Mouse (Mus musculus): ENCODE measurements around the gene Ndufab1. TPM values are rescaled to one million over a fixed set of nuclear protein-coding genes. Genes with fewer than 3 reads are reported as not detected.
"Not testable (repeated sequence)": the region's sequence is repeated elsewhere in the genome, so short reads cannot be mapped to it uniquely, and the experiment has no call there.

Gene Ndufab1
- polyA plus RNA-seq, 1 experiment, result 437 TPM

DNA sequence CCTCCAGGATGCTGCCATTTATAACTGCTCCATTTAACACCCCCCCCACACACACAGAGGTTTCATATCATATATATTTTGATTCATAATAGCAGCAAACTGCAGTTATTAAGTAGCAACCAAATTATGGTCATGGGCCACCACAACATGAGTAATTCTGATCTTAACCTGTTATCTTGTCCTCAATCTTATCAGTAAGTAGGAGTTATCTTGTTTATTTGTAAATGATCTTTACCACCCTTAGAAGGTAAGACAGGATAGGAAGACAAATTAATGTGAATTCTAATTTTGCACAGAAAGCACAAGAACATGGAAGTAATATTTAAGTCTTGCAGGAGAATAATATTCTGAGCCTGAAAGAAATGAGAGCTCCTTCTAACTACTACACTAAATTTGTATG, 30.1 kb upstream of the Ndufab1 start:
- Histone ChIP-seq H3K27ac (ENCODE audit: insufficient read depth, low read depth, low read length) (no peak overlapping the region), H3K27me3 (replicated peaks; ENCODE audit: control insufficient read depth, insufficient read depth, low read length) (no peaks in the 10 kb centered on the region), H3K4me1 (ENCODE audit: control insufficient read depth, insufficient read depth, low read length) (peaks cover 6% of the 10 kb centered on the region; the same call in 1 of the 2 replicates), H3K36me3 (ENCODE audit: control insufficient read depth, insufficient read depth, low read length) (no peaks in the 10 kb centered on the region; the same call in 1 of the 2 replicates), H3K4me3 (ENCODE audit: insufficient read depth, low read depth, low read length) (no peak overlapping the region)
- TF ChIP-seq POLR2A (IDR thresholded peaks at IDR 0.05; ENCODE audit: low read depth, low read length) (no peak), CTCF (conservative IDR thresholded peaks at IDR 0.05; ENCODE audit: insufficient read depth, insufficient read length, low read depth, low read length) (no peak)
- DNase-seq, result no peak

DNA sequence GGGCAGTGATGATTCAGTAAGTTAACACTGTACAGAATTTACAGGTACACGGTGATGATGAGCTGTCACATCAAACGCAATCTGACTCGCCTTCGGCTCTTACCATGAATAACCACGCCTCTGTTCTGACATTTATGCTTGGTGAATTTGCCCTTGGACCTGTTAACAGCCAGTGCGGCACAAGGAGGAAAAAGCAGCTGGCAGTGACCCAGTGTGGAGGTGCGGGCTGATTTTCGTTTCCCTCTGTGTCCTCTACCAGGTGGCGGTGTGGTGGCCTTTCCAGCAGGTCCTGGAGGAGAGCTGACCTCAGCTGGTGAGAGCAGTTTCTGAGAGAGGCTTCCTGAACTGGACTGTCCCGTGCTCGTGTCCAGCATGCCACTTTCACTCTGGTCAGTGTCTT, 25.3 kb upstream of the Ndufab1 start:
- 73% methylated on average over 11 of the region's 11 CpGs for WGBS
- no peak for TF ChIP-seq POLR2A (IDR thresholded peaks at IDR 0.05; ENCODE audit: low read depth, low read length)
- no peak for TF ChIP-seq CTCF (conservative IDR thresholded peaks at IDR 0.05; ENCODE audit: insufficient read depth, insufficient read length, low read depth, low read length)
- no peaks in the 10 kb centered on the region for H3K36me3 ChIP-seq (ENCODE audit: control insufficient read depth, insufficient read depth, low read length)
- no peaks in the 10 kb centered on the region for H3K27me3 ChIP-seq (replicated peaks; ENCODE audit: control insufficient read depth, insufficient read depth, low read length)
- H3K27ac ChIP-seq (ENCODE audit: insufficient read depth, low read depth, low read length), result no peak overlapping the region
- DNase-seq, result peak; percentile 72
- H3K4me3 ChIP-seq (ENCODE audit: insufficient read depth, low read depth, low read length), result no peak overlapping the region
- H3K4me1 ChIP-seq (ENCODE audit: control insufficient read depth, insufficient read depth, low read length), result no peaks in the 10 kb centered on the region

DNA sequence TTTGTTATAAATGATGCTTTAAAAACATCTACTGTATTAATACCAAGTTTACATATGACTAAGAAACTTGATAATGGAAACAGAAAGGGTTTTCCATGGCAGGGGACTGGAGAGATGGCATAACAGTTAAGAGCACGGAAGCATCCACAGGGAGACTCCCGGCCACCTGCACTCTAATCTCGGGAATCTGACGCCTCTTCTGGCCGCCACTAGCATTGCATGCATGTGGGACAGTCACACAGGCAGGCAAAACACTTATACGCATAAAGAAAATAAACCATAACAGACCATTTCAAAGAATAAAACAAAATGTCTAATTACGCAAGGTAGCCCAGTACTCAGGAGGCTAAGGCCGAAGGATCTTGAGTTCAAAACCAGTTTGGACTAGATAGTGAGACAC, 23.9 kb upstream of the Ndufab1 start:
- DNase-seq, result no peak
- TF ChIP-seq POLR2A (IDR thresholded peaks at IDR 0.05; ENCODE audit: low read depth, low read length) (no peak), CTCF (conservative IDR thresholded peaks at IDR 0.05; ENCODE audit: insufficient read depth, insufficient read length, low read depth, low read length) (0 out of 2 replicates have a peak, but pooled peaks have one; percentile 14)
- no peaks in the 10 kb centered on the region for H3K36me3 ChIP-seq (ENCODE audit: control insufficient read depth, insufficient read depth, low read length)
- no peaks in the 10 kb centered on the region for H3K4me1 ChIP-seq (ENCODE audit: control insufficient read depth, insufficient read depth, low read length)
- WGBS, result 76% methylated on average over 8 of the region's 8 CpGs
- H3K27ac ChIP-seq (ENCODE audit: insufficient read depth, low read depth, low read length), result no peak overlapping the region
- H3K27me3 ChIP-seq (replicated peaks; ENCODE audit: control insufficient read depth, insufficient read depth, low read length), result no peaks in the 10 kb centered on the region
- no peak overlapping the region for H3K4me3 ChIP-seq (ENCODE audit: insufficient read depth, low read depth, low read length)

DNA sequence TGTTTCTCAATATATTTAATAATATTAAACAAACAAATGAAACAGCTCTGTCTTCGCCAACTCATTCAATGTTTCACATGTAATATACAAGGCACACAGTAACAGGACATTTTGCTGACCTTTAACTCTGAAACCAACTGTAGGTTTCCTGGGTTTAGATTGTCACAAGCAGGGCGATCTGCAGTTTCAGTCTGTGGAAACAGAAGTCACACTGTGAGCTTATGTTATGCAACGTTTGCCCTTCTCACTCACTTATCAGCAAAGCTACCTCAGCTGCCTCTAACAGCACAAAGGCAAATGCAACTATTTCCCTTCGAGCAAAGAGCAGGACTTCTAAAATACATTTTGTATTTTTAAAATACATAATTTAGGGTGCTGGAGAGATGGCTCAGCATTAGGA, 21.8 kb upstream of the Ndufab1 start:
- TF ChIP-seq POLR2A (IDR thresholded peaks at IDR 0.05; ENCODE audit: low read depth, low read length), result no peak
- TF ChIP-seq CTCF (conservative IDR thresholded peaks at IDR 0.05; ENCODE audit: insufficient read depth, insufficient read length, low read depth, low read length), result no peak
- H3K27ac ChIP-seq (ENCODE audit: insufficient read depth, low read depth, low read length), result no peak overlapping the region

DNA sequence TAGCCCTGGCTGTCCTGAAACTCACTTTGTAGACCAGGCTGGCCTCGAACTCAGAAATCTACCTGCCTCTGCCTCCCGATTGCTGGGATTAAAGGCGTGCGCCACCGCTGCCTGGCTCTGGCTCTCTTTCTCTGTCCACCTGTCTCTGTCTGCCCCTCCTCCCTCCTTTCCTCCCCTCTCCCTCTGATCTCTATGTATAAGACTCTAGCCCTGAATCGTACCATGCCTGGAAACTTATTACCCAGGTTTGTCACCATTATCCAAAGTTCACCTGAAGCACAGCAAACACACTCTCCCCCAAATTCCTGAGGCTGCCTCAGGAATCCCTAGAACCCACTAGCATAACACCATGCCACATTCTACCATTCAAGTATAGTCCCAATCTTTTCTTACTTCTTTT, 6.5 kb upstream of the Ndufab1 start:
- no peaks in the 10 kb centered on the region for H3K4me1 ChIP-seq (ENCODE audit: control insufficient read depth, insufficient read depth, low read length)
- DNase-seq, result peak; percentile 60
- no peaks in the 10 kb centered on the region for H3K36me3 ChIP-seq (ENCODE audit: control insufficient read depth, insufficient read depth, low read length)
- no peaks in the 10 kb centered on the region for H3K27me3 ChIP-seq (replicated peaks; ENCODE audit: control insufficient read depth, insufficient read depth, low read length)
- TF ChIP-seq CTCF (conservative IDR thresholded peaks at IDR 0.05; ENCODE audit: insufficient read depth, insufficient read length, low read depth, low read length) (no peak), POLR2A (IDR thresholded peaks at IDR 0.05; ENCODE audit: low read depth, low read length) (no peak)
- H3K27ac ChIP-seq (ENCODE audit: insufficient read depth, low read depth, low read length), result no peak overlapping the region
- H3K4me3 ChIP-seq (ENCODE audit: insufficient read depth, low read depth, low read length), result no peak overlapping the region
- 78% methylated on average over 6 of the region's 6 CpGs for WGBS

More for the DNA sequence above, 21.8 kb upstream of the Ndufab1 start:
- Histone ChIP-seq H3K27me3 (replicated peaks; ENCODE audit: control insufficient read depth, insufficient read depth, low read length) (no peaks in the 10 kb centered on the region), H3K4me1 (ENCODE audit: control insufficient read depth, insufficient read depth, low read length) (no peaks in the 10 kb centered on the region), H3K36me3 (ENCODE audit: control insufficient read depth, insufficient read depth, low read length) (no peaks in the 10 kb centered on the region), H3K4me3 (ENCODE audit: insufficient read depth, low read depth, low read length) (no peak overlapping the region)
- no peak for DNase-seq
- 90% methylated on average over 4 of the region's 4 CpGs for WGBS

DNA sequence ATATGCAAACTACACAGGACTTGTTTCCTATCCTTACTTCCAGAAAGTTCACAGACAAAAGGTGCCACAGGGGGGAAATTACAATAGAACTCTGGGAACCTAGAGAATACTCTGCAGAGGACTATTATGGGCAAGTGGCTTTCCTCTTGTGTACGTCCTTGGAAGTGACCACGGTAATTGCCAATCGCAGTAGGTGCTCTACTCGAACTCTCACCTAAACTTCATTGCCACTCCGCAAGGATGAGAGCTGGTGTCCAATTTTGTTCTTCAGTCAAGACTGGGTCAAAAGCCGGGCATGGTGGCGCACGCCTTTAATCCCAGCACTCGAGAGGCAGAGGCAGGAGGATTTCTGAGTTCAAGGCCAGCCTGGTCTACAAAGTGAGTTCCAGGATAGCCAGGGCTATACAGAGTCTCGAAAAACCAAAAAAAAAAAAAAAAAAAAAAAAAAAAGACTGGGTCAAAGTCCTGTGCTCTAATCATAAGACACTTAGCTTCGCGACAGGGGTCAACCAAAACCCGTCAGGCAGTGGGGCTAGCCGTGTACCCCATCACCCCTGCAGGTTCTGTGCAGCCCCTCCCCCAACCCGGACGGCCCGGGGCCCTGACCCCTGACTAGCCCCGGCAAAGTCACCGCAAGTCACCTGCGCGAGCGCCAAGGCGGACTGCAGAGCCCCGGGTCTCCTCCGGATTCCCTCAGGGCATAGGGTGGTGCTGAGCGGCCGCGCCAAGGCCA, 506 bp downstream of the Ndufab1 start:
- Histone ChIP-seq H3K4me3 (ENCODE audit: insufficient read depth, low read depth, low read length) (peak overlapping the region; percentile 86), H3K27ac (ENCODE audit: insufficient read depth, low read depth, low read length) (peak overlapping the region; percentile 88)
- WGBS, result 3% methylated on average over 28 of the region's 28 CpGs
- not testable (repeated sequence) for H3K36me3 ChIP-seq (ENCODE audit: control insufficient read depth, insufficient read depth, low read length); H3K27me3 ChIP-seq (replicated peaks; ENCODE audit: control insufficient read depth, insufficient read depth, low read length); H3K4me1 ChIP-seq (ENCODE audit: control insufficient read depth, insufficient read depth, low read length)
- peak; percentile 18 for DNase-seq

DNA sequence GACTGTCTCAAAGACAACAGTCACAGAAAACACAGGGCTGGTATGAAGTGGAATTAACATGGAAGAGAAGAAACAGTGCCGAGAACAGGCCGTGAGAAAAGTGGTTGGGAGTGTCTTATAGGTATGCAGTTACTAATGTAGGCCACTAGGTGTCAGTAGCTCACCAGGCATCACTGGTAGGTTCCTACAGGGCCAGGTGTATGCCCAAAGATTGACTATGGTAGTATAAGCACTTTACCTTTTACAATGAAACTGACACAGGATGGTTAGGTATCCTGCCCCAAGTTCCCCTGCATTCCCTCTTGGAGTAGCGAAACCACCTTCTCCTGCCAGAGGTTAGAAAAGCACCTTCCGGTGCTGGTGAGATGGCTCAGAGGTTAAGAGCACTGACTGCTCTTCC, 2.5 kb downstream of the Ndufab1 start:
- TF ChIP-seq POLR2A (IDR thresholded peaks at IDR 0.05; ENCODE audit: low read depth, low read length), result no peak
- peak; percentile 88 for TF ChIP-seq CTCF (conservative IDR thresholded peaks at IDR 0.05; ENCODE audit: insufficient read depth, insufficient read length, low read depth, low read length)
- WGBS, result 40% methylated on average over 4 of the region's 4 CpGs
- peaks cover 7% of the 10 kb centered on the region; the same call in 1 of the 2 replicates for H3K4me1 ChIP-seq (ENCODE audit: control insufficient read depth, insufficient read depth, low read length)
- H3K36me3 ChIP-seq (ENCODE audit: control insufficient read depth, insufficient read depth, low read length), result peaks cover 3% of the 10 kb centered on the region; the same call in 1 of the 2 replicates
- DNase-seq, result peak; percentile 69
- no peak overlapping the region for H3K27ac ChIP-seq (ENCODE audit: insufficient read depth, low read depth, low read length)
- H3K4me3 ChIP-seq (ENCODE audit: insufficient read depth, low read depth, low read length), result no peak overlapping the region
- no peaks in the 10 kb centered on the region for H3K27me3 ChIP-seq (replicated peaks; ENCODE audit: control insufficient read depth, insufficient read depth, low read length)

All from kidney, adult 2 months (tissue).